Mouse (Mus musculus) neural tube, embryonic 11.5 days (tissue): ENCODE measurements around the gene Vmn2r80. TPM values are rescaled to one million over a fixed set of nuclear protein-coding genes. Genes with fewer than 3 reads are reported as not detected.
"Not testable (repeated sequence)": the region's sequence is repeated elsewhere in the genome, so short reads cannot be mapped to it uniquely, and the experiment has no call there.

Source experiments
- ATAC-seq: fragments of 200-750 bp; cut with Nextera tagmentation; 2 replicates; pipeline ENCODE4 v1.8.0; 2017; ENCODE audit warnings: moderate number of reproducible peaks, mild to moderate bottlenecking, moderate TSS enrichment, moderate library complexity; ENCODE audit not compliant: insufficient read depth, low FRiP score, low TSS enrichment
- DNase-seq: peaks from one replicate; pipeline ENCODE4 v3.0.0-alpha.2; 2015; ENCODE audit warnings: low spot score
- H3K27ac ChIP-seq: fragments of 300-500 bp; sonication (generic); 2 replicates; pipeline ENCODE4 v1.5.1; 2014; ENCODE audit warnings: low read depth, mild to moderate bottlenecking, low read length
- H3K27me3 ChIP-seq: fragments of 300-500 bp; sonication (generic); 2 replicates; pipeline ENCODE4 v1.6.1; 2014; ENCODE audit warnings: mild to moderate bottlenecking, low read length, mixed read lengths; ENCODE audit not compliant: control insufficient read depth, insufficient read depth
- H3K36me3 ChIP-seq: fragments of 300-500 bp; sonication (generic); 2 replicates; pipeline ENCODE4 v1.6.1; 2014; ENCODE audit warnings: mild to moderate bottlenecking, low read length, moderate library complexity, mixed read lengths; ENCODE audit not compliant: control insufficient read depth, insufficient read depth
- H3K4me1 ChIP-seq: fragments of 300-500 bp; sonication (generic); 2 replicates; pipeline ENCODE4 v1.6.1; 2014; ENCODE audit warnings: low read length, mixed read lengths; ENCODE audit not compliant: control insufficient read depth, insufficient read depth
- H3K4me2 ChIP-seq: fragments of 300-500 bp; sonication (generic); 2 replicates; pipeline ENCODE4 v1.6.1; 2014; ENCODE audit warnings: low read depth, mild to moderate bottlenecking, moderate library complexity
- H3K4me3 ChIP-seq: fragments of 300-500 bp; sonication (generic); 2 replicates; pipeline ENCODE4 v1.5.1; 2014; ENCODE audit warnings: low read depth, low read length
- H3K9ac ChIP-seq: fragments of 300-500 bp; sonication (generic); 2 replicates; pipeline ENCODE4 v1.6.1; 2014; ENCODE audit warnings: mild to moderate bottlenecking, low read length
- H3K9me3 ChIP-seq: fragments of 300-500 bp; sonication (generic); 2 replicates; pipeline ENCODE4 v1.6.1; 2016; ENCODE audit warnings: low read length; ENCODE audit not compliant: control insufficient read depth
- WGBS: fragments of 180-500 bp; shearing (Covaris S2); extraction: QIAGEN DNeasy Blood & Tissue Kit; methylation state at CpG from one replicate; pipeline ENCODE4 v1.1.7; 2014; 5-methylcytosine and 5-hydroxymethylcytosine counted together
- polyA plus RNA-seq: library from polyadenylated mRNA; unstranded; fragments of >200 nt; fragmentation: Nextera tagmentation; extraction: Ambion mirVana; gene quantifications from 2 replicates; pipeline ENCODE4 v1.2.1, GENCODE M21; 2014

The Vmn2r80 gene
- polyA plus RNA-seq, 1 experiment from 2014 or later, result not detected

DNA sequence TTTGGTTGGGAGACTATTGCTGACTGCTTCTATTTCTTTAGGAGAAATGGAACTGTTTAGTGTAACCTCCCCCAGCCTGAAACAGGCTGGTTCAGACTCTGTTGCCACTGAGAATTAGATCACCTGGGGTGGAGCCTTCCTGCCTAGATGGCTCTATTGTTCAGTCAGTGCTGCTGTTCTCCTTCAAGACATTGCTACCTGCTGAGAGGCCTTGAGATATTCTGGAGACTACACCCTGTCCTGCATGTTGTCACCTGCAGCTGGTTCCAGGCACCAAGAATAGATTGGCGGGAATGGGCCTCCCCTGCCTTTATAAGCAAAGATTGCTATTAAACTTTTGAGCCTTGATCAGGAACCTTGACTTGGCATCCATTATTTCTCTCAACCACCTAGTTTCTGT is 51.4 kb downstream of the Vmn2r80 start:
- WGBS, result 74% methylated on average over 1 of the region's 1 CpGs
- H3K9ac ChIP-seq, H3K36me3 ChIP-seq, H3K4me3 ChIP-seq, ATAC-seq, H3K4me1 ChIP-seq, H3K27ac ChIP-seq, H3K4me2 ChIP-seq, H3K27me3 ChIP-seq, H3K9me3 ChIP-seq, DNase-seq: not testable (repeated sequence)

- H3K36me3 ChIP-seq, result no peaks in the 10 kb centered on the region
- no peak overlapping the region for H3K4me3 ChIP-seq
- ATAC-seq, result no peak
- H3K9ac ChIP-seq, result no peak overlapping the region
- no peak overlapping the region for H3K27ac ChIP-seq
- no peaks in the 10 kb centered on the region for H3K27me3 ChIP-seq
- DNase-seq, result no peak
- H3K9me3 ChIP-seq, result no peaks in the 10 kb centered on the region
- H3K4me2 ChIP-seq, result no peak overlapping the region
- H3K4me1 ChIP-seq, result no peaks in the 10 kb centered on the region
These were observed 71.9 kb downstream of the Vmn2r80 start for GRCm38 (mm10) chr10:79220432-79220831.

DNA sequence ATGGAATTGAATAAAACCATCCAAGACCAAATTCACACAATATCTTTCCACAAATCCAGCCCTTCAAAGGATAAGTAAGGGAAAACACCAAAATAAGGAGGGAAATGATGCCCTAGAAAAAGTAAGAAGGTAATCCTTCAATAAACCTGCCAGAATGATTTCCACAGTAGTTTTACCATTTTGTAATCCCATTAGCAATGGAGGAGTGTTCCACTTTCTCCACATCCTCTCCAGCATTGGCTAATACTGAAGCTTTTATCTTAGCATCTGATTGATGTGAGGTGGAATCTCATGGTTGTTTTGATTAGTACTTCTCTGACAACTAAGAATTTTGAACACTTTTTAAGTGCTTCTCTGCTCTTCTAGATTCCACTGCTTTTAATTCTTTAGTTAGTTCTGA is 73.0 kb downstream of the Vmn2r80 start:
- H3K4me3 ChIP-seq, result no peak overlapping the region
- H3K27ac ChIP-seq, result no peak overlapping the region
- no peaks in the 10 kb centered on the region for H3K36me3 ChIP-seq
- ATAC-seq (no peak), DNase-seq (no peak)
- H3K27me3 ChIP-seq, result no peaks in the 10 kb centered on the region
- no peaks in the 10 kb centered on the region for H3K9me3 ChIP-seq
- H3K9ac ChIP-seq, result no peak overlapping the region
- H3K4me2 ChIP-seq, result no peak overlapping the region
- H3K4me1 ChIP-seq, result no peaks in the 10 kb centered on the region

- Histone ChIP-seq H3K9me3 (no peaks in the 10 kb centered on the region), H3K27ac (no peak overlapping the region), H3K27me3 (no peaks in the 10 kb centered on the region), H3K4me3 (no peak overlapping the region), H3K9ac (no peak overlapping the region), H3K4me2 (no peak overlapping the region), H3K4me1 (no peaks in the 10 kb centered on the region), H3K36me3 (no peaks in the 10 kb centered on the region)
- DNase-seq, result no peak
- ATAC-seq, result no peak
- 78% methylated on average over 7 of the region's 7 CpGs for WGBS
These were observed 73.6 kb downstream of the Vmn2r80 start for GRCm38 (mm10) chr10:79222214-79222613.

Other genes starting within 250 kb of the Vmn2r80 start
- not detected in 2 replicates for gene Olfr1354, start 235.6 kb upstream of the Vmn2r80 start, polyA plus RNA-seq
- gene Olfr8, start 198.1 kb upstream of the Vmn2r80 start, polyA plus RNA-seq, result not detected in 2 replicates
- gene Olfr1353, start 185.5 kb upstream of the Vmn2r80 start, polyA plus RNA-seq, result not detected in 2 replicates
- gene Olfr1352, start 167.7 kb upstream of the Vmn2r80 start, polyA plus RNA-seq, result not detected in 2 replicates
- not detected in 2 replicates for gene Olfr1351, start 136.3 kb upstream of the Vmn2r80 start, polyA plus RNA-seq
- gene Olfr57, start 120.0 kb upstream of the Vmn2r80 start, polyA plus RNA-seq, result 0.15 TPM in 1 of 2 replicates, not detected in the other
- gene 2610008E11Rik, start 51.2 kb upstream of the Vmn2r80 start, polyA plus RNA-seq, result 42.8 and 43.7 TPM in 2 replicates
- not detected in 2 replicates for gene Vmn2r81, start 98.9 kb downstream of the Vmn2r80 start, polyA plus RNA-seq
- gene Vmn2r82, start 207.8 kb downstream of the Vmn2r80 start, polyA plus RNA-seq, result not detected in 2 replicates